Mouse (Mus musculus): ENCODE measurements around the gene Fam57a. TPM values are rescaled to one million over a fixed set of nuclear protein-coding genes. Genes with fewer than 3 reads are reported as not detected.
A peak's percentile ranks its signal among the peaks of the same experiment; 100 is the strongest.

Gene Fam57a
- polyA plus RNA-seq (2015; fragmentation: Nextera tagmentation; extraction: Ambion mirVana), result 4.5 and 5.4 TPM in 2 replicates

DNA sequence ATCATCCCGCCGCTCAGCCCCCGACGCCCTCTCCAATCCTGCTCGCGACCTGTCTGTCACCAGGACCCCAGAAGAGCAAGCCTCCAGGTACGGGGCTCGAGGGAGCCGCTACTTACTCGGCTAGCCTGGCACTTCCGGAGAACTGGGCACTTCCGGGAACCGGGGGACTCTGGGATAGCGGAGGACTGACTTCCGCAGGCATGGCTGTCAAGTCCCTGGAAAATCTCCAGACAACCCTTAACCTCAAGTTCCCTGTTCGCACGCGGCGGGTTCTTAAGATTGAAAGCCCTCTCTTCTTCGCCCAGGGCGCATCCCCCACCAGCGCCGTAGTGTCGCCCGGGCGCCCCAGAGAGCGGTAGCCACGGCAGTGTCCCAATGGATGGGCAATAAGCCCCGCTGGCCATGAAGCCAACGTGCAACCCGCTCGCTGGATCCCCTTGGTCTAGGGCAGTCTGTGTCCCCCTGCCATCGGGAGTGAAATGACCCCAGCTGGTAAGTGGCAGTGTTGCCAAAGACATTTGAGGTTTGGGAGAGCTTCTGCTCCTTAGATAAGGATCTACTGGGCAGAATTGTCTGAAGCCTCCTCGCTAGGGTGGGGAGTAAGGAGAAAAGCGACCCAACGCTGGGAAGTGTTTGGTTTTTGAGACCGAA, at the start of gene Fam57a, which contains the start of gene Vps53:
Gene Fam57a (plus strand): TSS at position 177 of the 651 bp plus-strand sequence.
Gene Vps53 (minus strand): TSS at position 153 of the 651 bp plus-strand sequence.
- DNase-seq (peak; percentile 78), ATAC-seq (ENCODE audit: low read depth) (peak; percentile 90)
- WGBS (ENCODE audit: insufficient replicate concordance), result under 1% methylated on average over 37 of the region's 37 CpGs
- no peaks in the 10 kb centered on the region for H3K27me3 ChIP-seq
- peak within 1 kb of the TSS; percentile 86 for H3K4me2 ChIP-seq
- peak within 1 kb of the TSS; percentile 84 for H3K9ac ChIP-seq
- peak within 1 kb of the TSS; percentile 93 for H3K4me3 ChIP-seq (replicated peaks)
- peak within 1 kb of the TSS; percentile 72 for H3K27ac ChIP-seq
- H3K9me3 ChIP-seq (replicated peaks), result no peaks in the 10 kb centered on the region
- peaks cover 17% of the 10 kb centered on the region for H3K4me1 ChIP-seq (replicated peaks)
- H3K36me3 ChIP-seq, result peaks cover 15% of the 10 kb centered on the region; the same call in 1 of the 2 replicates

DNA sequence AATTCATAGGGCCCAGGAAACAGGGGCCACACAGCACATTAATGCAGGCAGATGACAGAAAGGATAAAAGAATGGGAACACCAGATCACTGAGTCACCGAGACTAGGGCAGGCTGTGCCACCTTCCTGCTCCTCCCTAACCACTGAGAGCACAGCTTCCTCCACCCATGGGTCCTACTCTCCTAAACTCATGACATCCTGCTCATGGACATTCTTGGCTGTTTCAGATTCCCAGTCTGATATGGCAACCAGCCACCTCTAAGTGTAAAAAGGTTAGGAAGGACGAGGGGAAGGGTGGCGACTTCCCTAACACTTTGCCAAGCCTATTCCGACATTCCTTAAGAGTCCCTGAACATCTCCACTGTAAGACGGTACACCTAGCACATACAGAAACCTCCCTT, 48.6 kb upstream of the Fam57a start:
- H3K9me3 ChIP-seq (replicated peaks), result no peaks in the 10 kb centered on the region
- H3K9ac ChIP-seq, result no peak overlapping the region
- DNase-seq (no peak), ATAC-seq (ENCODE audit: low read depth) (no peak)
- no peak overlapping the region for H3K4me3 ChIP-seq (replicated peaks)
- no peaks in the 10 kb centered on the region for H3K27me3 ChIP-seq
- H3K27ac ChIP-seq, result no peak overlapping the region
- H3K4me1 ChIP-seq (replicated peaks), result no peaks in the 10 kb centered on the region
- 57% methylated on average over 5 of the region's 5 CpGs for WGBS (ENCODE audit: insufficient replicate concordance)
- H3K36me3 ChIP-seq, result peaks cover 23% of the 10 kb centered on the region
- H3K4me2 ChIP-seq, result no peak overlapping the region

DNA sequence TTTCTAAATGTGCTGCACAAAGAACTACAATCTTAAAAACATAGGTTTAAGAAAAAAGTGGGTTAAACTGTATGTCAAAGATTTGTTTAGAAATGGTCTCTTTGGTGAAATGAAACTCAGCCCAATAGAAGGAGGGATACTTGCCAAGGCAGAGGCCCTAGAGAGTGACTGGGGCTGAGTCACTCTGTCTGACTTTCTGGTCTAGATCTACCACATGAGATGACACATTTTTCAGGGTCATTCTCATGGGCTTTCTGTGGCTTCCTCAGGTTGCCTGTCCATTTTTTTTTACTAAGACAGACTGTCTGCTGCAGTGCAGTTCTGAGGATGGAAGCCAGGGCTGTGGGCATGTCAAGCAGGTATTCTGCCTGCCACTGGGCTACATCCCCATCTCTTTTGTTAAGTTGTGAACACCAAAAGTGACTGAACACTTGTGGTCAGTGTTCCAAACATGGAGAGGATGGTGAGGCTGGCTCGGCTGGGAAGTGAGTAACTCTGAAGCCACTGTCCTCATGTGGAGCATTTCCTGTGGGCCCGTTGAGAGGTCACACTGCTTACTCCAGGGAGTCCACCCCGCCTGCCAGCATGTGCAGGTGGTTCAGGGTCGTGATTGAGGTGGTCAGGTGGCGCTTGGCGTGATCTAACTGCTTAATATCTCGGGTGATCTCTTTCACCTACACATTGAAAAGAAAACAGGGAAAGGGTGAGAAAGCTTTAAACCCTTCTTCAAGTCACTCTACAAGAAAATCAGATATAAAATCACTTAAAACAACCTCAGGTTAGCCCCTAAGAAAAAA, 43.6 kb upstream of the Fam57a start:
- Histone ChIP-seq H3K27me3 (no peaks in the 10 kb centered on the region), H3K27ac (no peak overlapping the region), H3K4me2 (no peak overlapping the region), H3K9me3 (replicated peaks) (no peaks in the 10 kb centered on the region), H3K4me3 (replicated peaks) (no peak overlapping the region), H3K9ac (no peak overlapping the region), H3K36me3 (peaks cover 28% of the 10 kb centered on the region), H3K4me1 (replicated peaks) (no peaks in the 10 kb centered on the region)
- WGBS (ENCODE audit: insufficient replicate concordance), result 64% methylated on average over 7 of the region's 7 CpGs
- no peak for ATAC-seq (ENCODE audit: low read depth)
- no peak for DNase-seq

DNA sequence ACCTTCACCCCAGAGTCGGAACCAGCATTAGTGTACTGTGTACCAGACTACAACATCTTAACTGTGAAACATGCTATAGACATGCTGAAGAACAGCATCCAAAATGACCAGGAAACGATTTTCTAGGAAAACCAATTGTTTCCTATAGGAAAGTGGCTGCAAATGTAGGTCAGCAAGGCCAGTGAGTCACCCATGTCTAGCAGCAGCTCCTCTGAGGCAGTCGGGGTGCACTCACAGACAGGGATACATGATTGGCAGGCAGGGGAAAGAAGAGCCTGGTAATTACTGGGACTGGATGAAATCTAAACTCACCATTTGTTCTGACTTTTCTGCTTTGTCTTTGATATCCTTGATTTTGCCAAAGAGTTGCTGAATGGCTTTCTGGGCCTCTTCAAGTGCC, 41.5 kb upstream of the Fam57a start:
- 51% methylated on average over 3 of the region's 3 CpGs for WGBS (ENCODE audit: insufficient replicate concordance)
- peaks cover 28% of the 10 kb centered on the region for H3K36me3 ChIP-seq
- no peaks in the 10 kb centered on the region for H3K27me3 ChIP-seq
- H3K9me3 ChIP-seq (replicated peaks), result no peaks in the 10 kb centered on the region
- ATAC-seq (ENCODE audit: low read depth) (no peak), DNase-seq (no peak)
- no peak overlapping the region for H3K4me2 ChIP-seq
- no peak overlapping the region for H3K9ac ChIP-seq
- H3K4me1 ChIP-seq (replicated peaks), result no peaks in the 10 kb centered on the region
- no peak overlapping the region for H3K27ac ChIP-seq
- H3K4me3 ChIP-seq (replicated peaks), result no peak overlapping the region

DNA sequence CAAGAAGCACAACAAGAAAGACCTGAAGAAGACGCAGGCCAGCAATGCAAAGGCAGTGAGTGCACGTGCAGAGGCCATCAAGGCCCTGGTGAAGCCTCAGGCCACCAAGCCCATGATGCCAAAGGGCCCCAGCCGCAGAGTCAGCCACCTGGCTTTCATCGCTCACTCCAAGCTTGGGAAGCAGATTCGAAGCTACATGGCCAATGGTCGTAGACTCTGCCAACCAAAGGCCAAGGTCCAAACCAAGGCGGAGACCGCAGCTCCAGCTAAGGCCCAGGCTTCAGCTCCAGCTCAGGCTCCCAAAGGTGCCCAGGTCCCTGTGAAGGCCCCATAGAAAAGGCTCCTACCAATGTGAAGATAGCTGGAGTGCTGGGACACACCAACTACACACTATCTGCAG, 35.1 kb upstream of the Fam57a start:
- no peaks in the 10 kb centered on the region for H3K9me3 ChIP-seq (replicated peaks)
- no peaks in the 10 kb centered on the region for H3K27me3 ChIP-seq
- no peak overlapping the region for H3K9ac ChIP-seq
- H3K4me2 ChIP-seq, result no peak overlapping the region
- no peaks in the 10 kb centered on the region for H3K36me3 ChIP-seq
- H3K4me1 ChIP-seq (replicated peaks), result no peaks in the 10 kb centered on the region; the same call in 1 of the 2 replicates
- ATAC-seq (ENCODE audit: low read depth), result no peak
- no peak for DNase-seq
- WGBS (ENCODE audit: insufficient replicate concordance), result 82% methylated on average over 8 of the region's 8 CpGs
- H3K4me3 ChIP-seq (replicated peaks), result no peak overlapping the region
- H3K27ac ChIP-seq, result no peak overlapping the region

DNA sequence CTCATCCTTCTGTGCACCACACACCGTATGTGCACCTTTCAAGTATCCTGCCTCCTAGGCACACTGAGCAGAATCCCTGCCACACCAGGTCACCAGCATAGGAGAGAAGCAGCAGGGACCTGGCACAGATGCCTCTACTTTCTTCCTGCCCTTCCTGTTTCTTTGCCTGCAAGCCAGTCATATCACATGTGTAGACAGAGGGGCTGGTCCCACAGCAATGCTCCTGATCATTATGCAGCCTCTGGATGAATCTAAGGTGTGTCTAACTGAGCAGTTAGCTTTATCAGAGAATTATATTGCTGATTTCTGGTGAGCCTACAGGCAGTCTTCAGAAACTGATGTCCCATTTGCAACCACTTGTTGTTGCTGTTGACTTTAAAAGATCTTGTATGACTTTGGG, 34.3 kb upstream of the Fam57a start:
- Histone ChIP-seq H3K4me2 (no peak overlapping the region), H3K9me3 (replicated peaks) (no peaks in the 10 kb centered on the region), H3K27me3 (no peaks in the 10 kb centered on the region), H3K9ac (no peak overlapping the region), H3K4me1 (replicated peaks) (no peaks in the 10 kb centered on the region; the same call in 1 of the 2 replicates), H3K36me3 (no peaks in the 10 kb centered on the region), H3K27ac (no peak overlapping the region), H3K4me3 (replicated peaks) (no peak overlapping the region)
- ATAC-seq (ENCODE audit: low read depth) (no peak), DNase-seq (no peak)
- 95% methylated on average over 1 of the region's 1 CpGs for WGBS (ENCODE audit: insufficient replicate concordance)

DNA sequence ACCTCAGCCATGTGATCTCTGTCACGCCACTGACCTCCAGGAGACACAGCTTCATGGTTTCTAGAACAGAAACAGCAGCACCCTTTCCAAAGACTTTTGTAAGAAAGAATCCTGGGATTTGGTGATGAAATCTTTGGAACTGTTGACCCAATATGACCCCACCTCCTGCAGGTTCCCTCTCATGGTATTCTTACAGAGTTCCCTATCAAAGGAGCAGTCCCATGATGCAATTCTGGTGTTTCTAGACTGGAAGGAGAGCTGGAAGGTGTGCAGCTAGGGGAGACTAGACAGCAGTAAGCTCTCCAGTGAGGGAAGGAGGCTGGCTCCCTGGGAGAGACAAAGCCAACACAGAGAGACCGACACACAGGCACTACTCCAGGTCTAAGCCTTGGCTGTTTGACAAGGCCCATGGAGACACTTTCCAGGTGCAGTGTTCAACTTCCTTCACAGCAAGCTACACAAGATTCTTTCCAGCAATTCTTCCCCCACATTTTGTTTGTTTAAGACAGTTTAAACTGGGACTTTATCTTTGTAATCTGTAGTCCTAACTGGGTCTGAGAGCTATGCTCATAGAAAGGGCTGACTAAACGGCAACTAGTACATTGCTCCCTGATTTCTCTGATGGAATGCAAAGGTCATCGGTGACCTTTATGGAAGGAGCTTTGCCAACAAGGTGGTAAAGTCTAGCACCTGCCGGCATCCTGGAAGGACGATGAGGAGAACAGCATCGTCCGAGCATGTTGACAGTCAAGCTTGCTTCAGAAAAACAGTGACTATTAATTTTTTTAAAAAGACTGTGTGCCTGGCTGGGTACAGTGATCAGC, 33.1 kb upstream of the Fam57a start:
- ATAC-seq (ENCODE audit: low read depth) (no peak), DNase-seq (no peak)
- no peaks in the 10 kb centered on the region for H3K9me3 ChIP-seq (replicated peaks)
- 83% methylated on average over 8 of the region's 8 CpGs for WGBS (ENCODE audit: insufficient replicate concordance)
- H3K4me3 ChIP-seq (replicated peaks), result no peak overlapping the region
- H3K9ac ChIP-seq, result no peak overlapping the region
- no peaks in the 10 kb centered on the region for H3K36me3 ChIP-seq
- H3K4me1 ChIP-seq (replicated peaks), result no peaks in the 10 kb centered on the region; the same call in 1 of the 2 replicates
- H3K4me2 ChIP-seq, result no peak overlapping the region
- H3K27ac ChIP-seq, result no peak overlapping the region
- no peaks in the 10 kb centered on the region for H3K27me3 ChIP-seq

DNA sequence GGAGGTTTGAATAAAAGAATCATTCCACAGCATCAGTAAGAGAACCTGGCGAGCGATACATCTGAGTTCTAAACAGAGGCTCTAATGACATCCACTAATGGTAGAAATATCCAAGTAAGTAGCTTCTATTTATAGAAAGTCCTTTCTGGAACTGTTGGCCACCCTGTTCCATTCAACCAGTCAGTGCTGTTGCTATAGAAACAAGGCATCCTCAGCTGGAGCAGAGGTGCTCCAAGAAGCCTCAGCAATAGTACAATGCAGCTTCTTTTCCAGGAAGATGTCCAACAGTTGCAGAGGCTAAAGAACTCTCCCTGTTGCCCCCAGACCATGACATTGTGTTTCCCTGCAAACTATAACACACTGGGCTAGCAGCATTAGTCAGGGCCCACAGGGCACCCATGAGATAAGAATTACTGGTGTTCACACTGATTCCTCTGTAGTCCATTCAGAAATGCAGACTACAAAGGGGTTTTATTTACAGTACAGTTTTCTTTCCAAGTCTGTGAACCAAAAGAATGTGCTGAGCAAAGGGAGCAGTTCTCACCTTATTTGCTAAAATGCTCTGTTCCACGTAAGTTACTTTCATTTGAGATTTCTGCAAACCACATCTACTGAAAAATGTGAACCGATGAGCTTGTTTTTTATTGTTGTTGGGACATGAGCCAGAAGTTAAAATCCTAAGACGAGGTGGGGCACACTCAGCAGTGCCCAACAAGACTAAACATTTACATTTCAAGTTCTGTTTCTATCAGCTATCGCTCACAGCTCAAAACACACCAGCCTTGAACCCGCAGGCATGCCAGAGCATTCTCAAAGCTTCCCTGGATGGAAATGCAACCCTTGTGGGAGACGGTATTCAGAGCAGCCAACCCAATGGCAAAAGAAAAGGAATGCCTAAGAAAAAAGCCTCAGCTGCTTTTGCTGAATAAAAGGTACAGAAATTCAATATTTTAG, 31.1 kb upstream of the Fam57a start:
- Histone ChIP-seq H3K9me3 (replicated peaks) (no peaks in the 10 kb centered on the region), H3K4me1 (replicated peaks) (no peaks in the 10 kb centered on the region; the same call in 1 of the 2 replicates), H3K27ac (no peak overlapping the region), H3K4me2 (no peak overlapping the region), H3K9ac (no peak overlapping the region), H3K4me3 (replicated peaks) (no peak overlapping the region), H3K36me3 (no peaks in the 10 kb centered on the region), H3K27me3 (no peaks in the 10 kb centered on the region)
- 79% methylated on average over 8 of the region's 8 CpGs for WGBS (ENCODE audit: insufficient replicate concordance)
- DNase-seq (no peak), ATAC-seq (ENCODE audit: low read depth) (no peak)

DNA sequence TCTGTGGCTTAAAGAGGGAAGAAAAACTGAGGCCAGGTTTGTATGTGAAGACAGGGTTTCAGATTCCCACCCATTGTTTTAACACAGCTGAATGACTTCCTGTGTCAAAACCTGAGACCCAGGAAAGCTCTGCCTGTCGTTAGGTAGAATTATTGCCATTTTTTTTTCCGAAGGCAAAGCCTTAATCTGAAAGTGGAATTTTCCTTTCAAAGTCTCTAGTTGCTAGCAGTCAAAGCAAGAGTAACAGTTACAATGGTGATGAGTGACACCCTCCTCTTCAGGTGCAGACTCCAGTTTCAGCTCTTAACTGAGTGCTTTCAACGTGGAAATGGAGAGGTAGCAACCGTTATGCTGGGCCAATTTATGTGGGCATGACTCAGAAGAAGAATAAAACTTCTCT, 28.5 kb upstream of the Fam57a start:
- H3K9me3 ChIP-seq (replicated peaks), result no peaks in the 10 kb centered on the region
- H3K4me2 ChIP-seq, result no peak overlapping the region
- 51% methylated on average over 4 of the region's 4 CpGs for WGBS (ENCODE audit: insufficient replicate concordance)
- H3K4me1 ChIP-seq (replicated peaks), result peaks cover 10% of the 10 kb centered on the region; the same call in 1 of the 2 replicates
- ATAC-seq (ENCODE audit: low read depth), result no peak
- H3K27ac ChIP-seq, result no peak overlapping the region
- no peak for DNase-seq
- no peaks in the 10 kb centered on the region for H3K36me3 ChIP-seq
- no peak overlapping the region for H3K9ac ChIP-seq
- no peak overlapping the region for H3K4me3 ChIP-seq (replicated peaks)
- no peaks in the 10 kb centered on the region for H3K27me3 ChIP-seq

DNA sequence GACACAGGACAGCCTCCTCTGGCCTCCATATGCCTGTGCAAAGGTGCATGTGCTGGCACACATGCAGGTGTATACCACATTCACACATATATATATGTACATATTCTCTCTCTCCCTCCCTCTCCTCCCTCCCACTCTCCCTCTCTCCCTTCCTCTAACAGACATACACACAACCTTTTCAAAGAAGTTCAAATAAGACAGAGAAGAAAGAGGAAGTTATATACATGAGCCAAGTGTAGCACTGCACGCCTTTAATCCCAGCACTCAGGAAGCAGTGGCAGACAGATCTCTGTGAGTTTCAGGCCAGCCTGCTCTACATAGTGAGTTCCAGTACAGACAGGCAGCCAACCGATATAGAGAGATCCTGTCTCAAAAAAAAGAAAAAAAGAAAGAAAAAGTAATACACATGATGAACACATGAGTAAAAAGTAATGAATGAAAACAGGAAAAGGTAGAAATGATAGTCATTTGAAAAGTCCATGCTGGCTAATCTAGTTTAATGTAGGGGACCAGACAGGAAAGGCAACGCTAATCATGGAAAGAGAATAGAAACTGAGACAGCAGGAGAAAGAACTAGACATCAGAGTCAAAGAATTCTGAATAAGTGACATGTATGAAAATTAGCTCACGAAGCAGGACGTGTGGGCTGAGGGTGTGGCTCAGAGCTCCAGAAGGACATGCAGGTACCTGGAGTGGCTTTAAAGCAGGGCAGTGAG, 26.1 kb upstream of the Fam57a start:
- 58% methylated on average over 5 of the region's 5 CpGs for WGBS (ENCODE audit: insufficient replicate concordance)

More for the DNA sequence above, 26.1 kb upstream of the Fam57a start:
- no peak overlapping the region for H3K4me3 ChIP-seq (replicated peaks)
- no peaks in the 10 kb centered on the region for H3K9me3 ChIP-seq (replicated peaks)
- no peak overlapping the region for H3K4me2 ChIP-seq
- DNase-seq (no peak), ATAC-seq (ENCODE audit: low read depth) (no peak)
- no peak overlapping the region for H3K27ac ChIP-seq
- peaks cover 7% of the 10 kb centered on the region; the same call in 1 of the 2 replicates for H3K36me3 ChIP-seq
- peaks cover 10% of the 10 kb centered on the region; the same call in 1 of the 2 replicates for H3K4me1 ChIP-seq (replicated peaks)
- H3K27me3 ChIP-seq, result no peaks in the 10 kb centered on the region
- no peak overlapping the region for H3K9ac ChIP-seq
